Mouse (Mus musculus): ENCODE data around the gene Agpat1. TPM values are rescaled to one million over a fixed set of nuclear protein-coding genes. Genes with fewer than 3 reads are reported as not detected.
A peak's percentile ranks its signal among the peaks of the same experiment; 100 is the strongest.

Agpat1 gene
- polyA plus RNA-seq, 1 experiment from 2014 or later: 55.6 TPM

- Histone ChIP-seq H3K4me3 (ENCODE audit: low read depth, low read length) (no peak overlapping the region), H3K4me1 (replicated peaks; ENCODE audit: control insufficient read depth, insufficient read depth, low read length) (no peaks in the 10 kb centered on the region), H3K36me3 (ENCODE audit: control insufficient read depth, insufficient read depth) (no peaks in the 10 kb centered on the region; the same call in 1 of the 2 replicates), H3K9ac (ENCODE audit: low read depth, low read length) (no peak overlapping the region), H3K4me2 (replicated peaks; ENCODE audit: low read depth) (no peak overlapping the region), H3K9me3 (ENCODE audit: control insufficient read depth) (no peaks in the 10 kb centered on the region), H3K27me3 (replicated peaks; ENCODE audit: control insufficient read depth, insufficient read depth, low read length) (no peaks in the 10 kb centered on the region), H3K27ac (ENCODE audit: low read depth, low read length) (no peak overlapping the region)
- no peak for ATAC-seq
- WGBS: 73% methylated on average over 13 of the region's 13 CpGs
- no peak for TF ChIP-seq CTCF (IDR thresholded peaks at IDR 0.05; ENCODE audit: low read depth)
These were observed 35.6 kb upstream of the Agpat1 start for GRCm38 (mm10) chr17:34568421-34568820.

DNA sequence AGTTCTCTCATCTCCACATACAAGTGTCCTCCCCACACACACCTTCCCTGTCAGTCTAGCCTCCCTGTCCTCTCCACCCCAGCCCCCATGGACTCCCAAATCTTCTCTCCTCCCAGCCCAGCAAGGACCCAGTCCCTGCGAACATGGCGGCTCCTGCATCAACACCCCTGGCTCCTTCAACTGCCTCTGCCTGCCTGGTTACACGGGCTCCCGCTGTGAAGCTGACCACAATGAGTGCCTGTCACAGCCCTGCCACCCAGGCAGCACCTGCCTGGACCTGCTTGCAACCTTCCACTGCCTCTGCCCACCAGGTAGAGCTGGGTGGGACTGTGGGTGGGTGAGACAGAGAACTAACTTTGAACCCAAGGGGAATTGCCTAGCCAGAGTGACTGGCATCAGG is 34.1 kb upstream of the Agpat1 start:
- WGBS: 77% methylated on average over 4 of the region's 4 CpGs
- H3K4me3 ChIP-seq (ENCODE audit: low read depth, low read length): no peak overlapping the region
- H3K27me3 ChIP-seq (replicated peaks; ENCODE audit: control insufficient read depth, insufficient read depth, low read length): no peaks in the 10 kb centered on the region
- no peak overlapping the region for H3K9ac ChIP-seq (ENCODE audit: low read depth, low read length)
- ATAC-seq: no peak
- no peaks in the 10 kb centered on the region; the same call in 1 of the 2 replicates for H3K36me3 ChIP-seq (ENCODE audit: control insufficient read depth, insufficient read depth)
- H3K4me2 ChIP-seq (replicated peaks; ENCODE audit: low read depth): no peak overlapping the region
- H3K27ac ChIP-seq (ENCODE audit: low read depth, low read length): no peak overlapping the region
- no peaks in the 10 kb centered on the region for H3K9me3 ChIP-seq (ENCODE audit: control insufficient read depth)
- no peak for TF ChIP-seq CTCF (IDR thresholded peaks at IDR 0.05; ENCODE audit: low read depth)
- H3K4me1 ChIP-seq (replicated peaks; ENCODE audit: control insufficient read depth, insufficient read depth, low read length): no peaks in the 10 kb centered on the region

DNA sequence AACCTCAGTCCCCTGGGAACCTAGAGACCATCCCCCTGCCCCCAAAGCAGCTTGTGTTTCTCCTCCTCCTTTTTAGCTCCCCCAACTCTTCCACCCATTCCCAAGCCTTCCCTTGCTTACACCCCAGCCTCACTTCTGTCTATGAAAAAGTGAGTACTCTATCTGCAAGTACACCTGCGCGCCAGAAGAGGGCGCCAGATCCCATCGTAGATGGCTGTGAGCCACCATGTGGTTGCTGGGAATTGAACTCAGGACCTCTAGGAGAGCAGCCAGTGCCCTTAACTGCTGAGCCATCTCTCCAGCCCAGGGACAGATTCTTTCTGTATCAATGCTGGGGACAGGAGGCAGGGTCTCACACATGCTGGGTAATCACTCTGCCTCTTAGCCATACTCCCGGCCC is 32.2 kb upstream of the Agpat1 start:
- H3K27me3 ChIP-seq (replicated peaks; ENCODE audit: control insufficient read depth, insufficient read depth, low read length): no peaks in the 10 kb centered on the region
- no peaks in the 10 kb centered on the region; the same call in 1 of the 2 replicates for H3K36me3 ChIP-seq (ENCODE audit: control insufficient read depth, insufficient read depth)
- H3K27ac ChIP-seq (ENCODE audit: low read depth, low read length): no peak overlapping the region
- peak; percentile 78 for TF ChIP-seq CTCF (IDR thresholded peaks at IDR 0.05; ENCODE audit: low read depth)
- 16% methylated on average over 5 of the region's 5 CpGs for WGBS
- no peak for ATAC-seq
- H3K4me3 ChIP-seq (ENCODE audit: low read depth, low read length): no peak overlapping the region
- no peak overlapping the region for H3K4me2 ChIP-seq (replicated peaks; ENCODE audit: low read depth)
- no peaks in the 10 kb centered on the region; the same call in 1 of the 2 replicates for H3K4me1 ChIP-seq (replicated peaks; ENCODE audit: control insufficient read depth, insufficient read depth, low read length)
- no peaks in the 10 kb centered on the region for H3K9me3 ChIP-seq (ENCODE audit: control insufficient read depth)
- no peak overlapping the region for H3K9ac ChIP-seq (ENCODE audit: low read depth, low read length)

GRCm38 (mm10) chr17:34572361-34572760 is 31.7 kb upstream of the Agpat1 start:
- no peak overlapping the region for H3K4me3 ChIP-seq (ENCODE audit: low read depth, low read length)
- no peak for ATAC-seq
- H3K27me3 ChIP-seq (replicated peaks; ENCODE audit: control insufficient read depth, insufficient read depth, low read length): no peaks in the 10 kb centered on the region
- WGBS: 28% methylated on average over 15 of the region's 15 CpGs
- H3K9me3 ChIP-seq (ENCODE audit: control insufficient read depth): no peaks in the 10 kb centered on the region
- H3K36me3 ChIP-seq (ENCODE audit: control insufficient read depth, insufficient read depth): no peaks in the 10 kb centered on the region; the same call in 1 of the 2 replicates
- H3K4me1 ChIP-seq (replicated peaks; ENCODE audit: control insufficient read depth, insufficient read depth, low read length): no peaks in the 10 kb centered on the region; the same call in 1 of the 2 replicates
- TF ChIP-seq CTCF (IDR thresholded peaks at IDR 0.05; ENCODE audit: low read depth): peak; percentile 30
- no peak overlapping the region for H3K27ac ChIP-seq (ENCODE audit: low read depth, low read length)
- no peak overlapping the region for H3K4me2 ChIP-seq (replicated peaks; ENCODE audit: low read depth)
- no peak overlapping the region for H3K9ac ChIP-seq (ENCODE audit: low read depth, low read length)

DNA sequence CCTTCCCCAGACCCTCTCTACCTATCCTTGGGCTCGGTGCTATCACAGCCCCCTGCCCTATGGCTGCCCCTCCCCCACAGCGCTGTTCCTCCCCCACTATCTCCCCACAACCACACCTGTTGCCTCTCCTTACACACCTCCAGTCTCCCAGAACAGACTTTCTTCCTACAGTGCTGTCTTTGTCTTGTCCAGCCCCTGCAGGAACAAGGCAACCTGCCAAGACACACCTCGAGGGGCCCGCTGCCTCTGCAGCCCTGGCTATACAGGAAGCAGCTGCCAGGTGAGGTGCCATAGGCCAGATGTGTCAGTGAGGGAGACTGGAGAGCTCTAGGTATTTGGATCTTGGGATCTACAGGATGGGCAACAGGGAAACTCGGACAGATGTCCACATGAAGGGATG is 27.5 kb upstream of the Agpat1 start:
- Histone ChIP-seq H3K9me3 (ENCODE audit: control insufficient read depth) (no peaks in the 10 kb centered on the region), H3K4me1 (replicated peaks; ENCODE audit: control insufficient read depth, insufficient read depth, low read length) (no peaks in the 10 kb centered on the region; the same call in 1 of the 2 replicates), H3K36me3 (ENCODE audit: control insufficient read depth, insufficient read depth) (no peaks in the 10 kb centered on the region), H3K27me3 (replicated peaks; ENCODE audit: control insufficient read depth, insufficient read depth, low read length) (no peaks in the 10 kb centered on the region), H3K4me2 (replicated peaks; ENCODE audit: low read depth) (no peak overlapping the region), H3K27ac (ENCODE audit: low read depth, low read length) (peak overlapping the region; percentile 57; the same call in 1 of the 2 replicates), H3K4me3 (ENCODE audit: low read depth, low read length) (no peak overlapping the region), H3K9ac (ENCODE audit: low read depth, low read length) (no peak overlapping the region)
- ATAC-seq: peak; percentile 89
- WGBS: 30% methylated on average over 5 of the region's 5 CpGs
- TF ChIP-seq CTCF (IDR thresholded peaks at IDR 0.05; ENCODE audit: low read depth): no peak

DNA sequence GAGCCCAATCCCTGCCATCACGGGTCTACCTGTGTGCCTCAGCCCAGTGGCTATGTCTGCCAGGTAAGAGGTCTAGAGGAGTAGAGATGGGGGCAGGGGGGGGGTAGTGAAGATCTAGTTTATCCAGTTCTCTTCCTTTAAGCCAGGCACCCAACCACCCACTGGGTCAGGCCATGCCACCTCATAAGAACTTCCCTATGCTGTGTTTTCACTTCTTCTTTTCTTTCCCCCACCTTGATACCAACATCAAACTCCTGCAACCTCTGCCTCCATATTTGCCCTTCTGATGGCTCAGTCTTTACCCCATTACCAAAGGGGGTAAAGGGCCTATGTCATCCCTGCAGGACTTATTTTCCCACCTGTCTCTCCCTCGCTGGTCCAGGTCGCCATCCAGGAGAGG is 26.0 kb upstream of the Agpat1 start:
- Histone ChIP-seq H3K4me1 (replicated peaks; ENCODE audit: control insufficient read depth, insufficient read depth, low read length) (no peaks in the 10 kb centered on the region; the same call in 1 of the 2 replicates), H3K4me3 (ENCODE audit: low read depth, low read length) (no peak overlapping the region), H3K9ac (ENCODE audit: low read depth, low read length) (no peak overlapping the region), H3K27ac (ENCODE audit: low read depth, low read length) (no peak overlapping the region), H3K36me3 (ENCODE audit: control insufficient read depth, insufficient read depth) (no peaks in the 10 kb centered on the region), H3K27me3 (replicated peaks; ENCODE audit: control insufficient read depth, insufficient read depth, low read length) (no peaks in the 10 kb centered on the region), H3K4me2 (replicated peaks; ENCODE audit: low read depth) (no peak overlapping the region), H3K9me3 (ENCODE audit: control insufficient read depth) (no peaks in the 10 kb centered on the region)
- TF ChIP-seq CTCF (IDR thresholded peaks at IDR 0.05; ENCODE audit: low read depth): no peak
- 89% methylated on average over 3 of the region's 3 CpGs for WGBS
- no peak for ATAC-seq

DNA sequence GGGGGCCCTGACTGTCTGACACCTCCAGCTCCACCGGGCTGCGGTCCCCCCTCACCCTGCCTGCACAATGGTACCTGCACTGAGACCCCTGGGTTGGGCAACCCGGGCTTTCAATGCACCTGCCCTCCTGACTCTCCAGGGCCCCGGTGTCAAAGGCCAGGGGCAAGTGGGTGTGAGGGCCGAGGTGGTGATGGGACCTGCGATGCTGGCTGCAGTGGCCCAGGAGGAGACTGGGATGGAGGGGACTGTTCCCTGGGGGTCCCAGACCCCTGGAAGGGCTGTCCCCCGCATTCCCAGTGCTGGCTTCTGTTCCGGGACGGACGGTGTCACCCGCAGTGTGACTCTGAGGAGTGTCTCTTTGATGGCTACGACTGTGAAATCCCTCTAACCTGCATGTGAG is 21.5 kb upstream of the Agpat1 start:
- Histone ChIP-seq H3K4me2 (replicated peaks; ENCODE audit: low read depth) (no peak overlapping the region), H3K9ac (ENCODE audit: low read depth, low read length) (no peak overlapping the region), H3K36me3 (ENCODE audit: control insufficient read depth, insufficient read depth) (no peaks in the 10 kb centered on the region), H3K4me1 (replicated peaks; ENCODE audit: control insufficient read depth, insufficient read depth, low read length) (no peaks in the 10 kb centered on the region), H3K27ac (ENCODE audit: low read depth, low read length) (no peak overlapping the region), H3K4me3 (ENCODE audit: low read depth, low read length) (no peak overlapping the region), H3K9me3 (ENCODE audit: control insufficient read depth) (no peaks in the 10 kb centered on the region), H3K27me3 (replicated peaks; ENCODE audit: control insufficient read depth, insufficient read depth, low read length) (no peaks in the 10 kb centered on the region)
- WGBS: 84% methylated on average over 12 of the region's 12 CpGs
- TF ChIP-seq CTCF (IDR thresholded peaks at IDR 0.05; ENCODE audit: low read depth): no peak
- no peak for ATAC-seq
